ENCODE assay signal across 15 mouse cellular contexts in the genomic region with DNA sequence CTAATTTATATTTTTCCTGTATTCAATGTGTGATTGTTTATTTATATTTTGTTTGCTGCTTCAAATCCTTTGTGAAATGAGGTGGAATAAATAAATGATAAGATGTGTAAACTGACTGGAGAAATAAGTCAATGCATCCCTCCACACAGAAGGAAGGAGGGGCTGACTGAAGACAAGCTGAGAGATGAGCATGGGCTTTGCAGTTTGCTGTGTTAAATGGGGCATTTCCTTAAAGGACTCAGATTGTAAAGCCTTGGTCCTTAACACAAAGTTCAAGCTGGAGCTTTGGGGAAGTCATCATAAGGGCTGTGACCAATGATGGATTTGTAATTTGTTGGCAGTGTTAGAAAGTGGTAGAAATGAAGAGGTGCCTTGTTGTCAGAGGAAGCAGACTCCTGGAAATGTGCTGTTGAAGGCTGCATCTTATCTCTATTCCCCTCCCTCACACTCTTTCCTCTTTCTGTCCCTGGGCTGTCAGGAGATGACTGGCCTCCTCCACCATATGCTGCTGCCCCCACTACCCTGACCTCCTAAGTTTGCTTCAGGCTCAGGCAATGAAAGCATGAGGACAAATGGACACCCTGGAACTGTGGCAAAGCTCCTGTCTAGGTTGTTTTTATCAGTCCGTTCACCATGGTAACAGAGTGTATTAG. TPM values are rescaled to one million over a fixed set of nuclear protein-coding genes. Genes with fewer than 3 reads are reported as not detected.
A peak's percentile ranks its signal among the peaks of the same experiment; 100 is the strongest.
DNase-seq lines count a peak whose midpoint lies in the region; ATAC-seq and TF ChIP-seq lines count a peak whose summit lies in the region.
"Had no signal": no experiment of that assay in that cellular context is flagged by ENCODE, and none has a peak within 500 bp of the region (broad histone marks: within the 10 kb centered on the region; RNA-seq: fewer than 3 reads in every experiment).

No protein-coding gene starts in this region.

- no peak overlapping the region for H3K4me3 ChIP-seq in heart, embryonic 11.5 days (ENCODE audit: low read depth, low read length)
- peak overlapping the region; percentile 73 for H3K4me3 ChIP-seq in megakaryocyte, embryonic 14.5 days (replicated peaks)
- no peak overlapping the region for H3K4me3 ChIP-seq in liver, postnatal 0 days (ENCODE audit: low read depth, low read length)
- no peak overlapping the region for H3K4me3 ChIP-seq in kidney, adult 2 months (ENCODE audit: insufficient read depth, low read depth, low read length)
- H3K4me3 ChIP-seq: kidney, embryonic 15.5 days; layer of hippocampus, adult 2 months had no signal

- intact Hi-C loops in heart, postnatal 36 days (cut with DNase I): no loop called here

- H3K27me3 ChIP-seq in heart, embryonic 11.5 days (ENCODE audit: control insufficient read depth, insufficient read depth, low read length): no peaks in the 10 kb centered on the region
- no peaks in the 10 kb centered on the region for H3K27me3 ChIP-seq in megakaryocyte, embryonic 14.5 days (replicated peaks)
- H3K27me3 ChIP-seq in liver, postnatal 0 days (ENCODE audit: insufficient read depth, low read length): no peaks in the 10 kb centered on the region
- H3K27me3 ChIP-seq in kidney, adult 2 months (replicated peaks; ENCODE audit: control insufficient read depth, insufficient read depth, low read length): no peaks in the 10 kb centered on the region
- H3K27me3 ChIP-seq: kidney, embryonic 15.5 days had no signal

- peaks cover 2% of the 10 kb centered on the region; the same call in 1 of the 2 replicates for H3K4me1 ChIP-seq in heart, embryonic 11.5 days (ENCODE audit: control insufficient read depth, insufficient read depth, low read length)
- H3K4me1 ChIP-seq in megakaryocyte, embryonic 14.5 days: peaks cover 93% of the 10 kb centered on the region
- H3K4me1 ChIP-seq in liver, postnatal 0 days (ENCODE audit: insufficient read depth): no peaks in the 10 kb centered on the region
- H3K4me1 ChIP-seq in kidney, adult 2 months (ENCODE audit: control insufficient read depth, insufficient read depth, low read length): no peaks in the 10 kb centered on the region
- H3K4me1 ChIP-seq: kidney, embryonic 15.5 days had no signal

- 0 out of 2 replicates have a peak overlapping the region, but pooled peaks have one; percentile 32 for H3K27ac ChIP-seq in heart, embryonic 11.5 days (ENCODE audit: low read depth, low read length)
- H3K27ac ChIP-seq in liver, postnatal 0 days (ENCODE audit: low read depth): no peak overlapping the region
- no peak overlapping the region for H3K27ac ChIP-seq in kidney, adult 2 months (ENCODE audit: insufficient read depth, low read depth, low read length)
- H3K27ac ChIP-seq: kidney, embryonic 15.5 days; layer of hippocampus, adult 2 months; macrophage had no signal

- DNase-seq in heart, postnatal 36 days: no peak
- DNase-seq in liver, postnatal 0 days: no peak
- no peak for DNase-seq in cerebellum, adult 9-10 months
- no peak for DNase-seq in kidney, adult 2 months
- DNase-seq: cerebellum, postnatal 36 days; gastrocnemius, postnatal 10 days had no signal

- TF ChIP-seq CTCF in liver, postnatal 0 days (IDR thresholded peaks at IDR 0.05; ENCODE audit: low read depth): no peak
- no peak for TF ChIP-seq CTCF in kidney, adult 2 months (conservative IDR thresholded peaks at IDR 0.05; ENCODE audit: insufficient read depth, insufficient read length, low read depth, low read length)

- peak; percentile 87 for ATAC-seq in heart, embryonic 11.5 days (replicated peaks; ENCODE audit: insufficient number of reproducible peaks, low FRiP score, low TSS enrichment)
- no peak for ATAC-seq in megakaryocyte, adult 5-6 weeks (ENCODE audit: poor library complexity, severe bottlenecking)
- ATAC-seq in erythroid progenitor cell, adult 5-6 weeks (replicated peaks; ENCODE audit: low FRiP score, poor library complexity, severe bottlenecking): 0 out of 2 replicates have a peak, but pooled peaks have one; percentile 30
- peak; percentile 76 for ATAC-seq in liver, postnatal 0 days
- ATAC-seq: inflammation-experienced regulatory T-cells, adult 6 months had no signal

- H3K9ac ChIP-seq in heart, embryonic 11.5 days (ENCODE audit: low read depth, low read length): no peak overlapping the region
- H3K9ac ChIP-seq in liver, postnatal 0 days (replicated peaks): no peak overlapping the region
- H3K9ac ChIP-seq: kidney, embryonic 15.5 days had no signal

- no peak overlapping the region for H3K4me2 ChIP-seq in heart, embryonic 11.5 days
- no peak overlapping the region for H3K4me2 ChIP-seq in liver, postnatal 0 days (ENCODE audit: low read depth, low read length)
- H3K4me2 ChIP-seq: kidney, embryonic 15.5 days had no signal

- WGBS in heart, embryonic 11.5 days (ENCODE audit: insufficient replicate concordance): 57% methylated on average over 1 of the region's 1 CpGs
- WGBS in liver, postnatal 0 days (ENCODE audit: insufficient replicate concordance): 33% methylated on average over 1 of the region's 1 CpGs
- WGBS in kidney, adult 2 months: 72% methylated on average over 1 of the region's 1 CpGs

- no peak for TF ChIP-seq POLR2A in kidney, adult 2 months (IDR thresholded peaks at IDR 0.05; ENCODE audit: low read depth, low read length)

- H3K9me3 ChIP-seq in heart, embryonic 11.5 days (replicated peaks; ENCODE audit: control insufficient read depth, low read length): no peaks in the 10 kb centered on the region
- no peaks in the 10 kb centered on the region for H3K9me3 ChIP-seq in megakaryocyte, embryonic 14.5 days
- no peaks in the 10 kb centered on the region for H3K9me3 ChIP-seq in liver, postnatal 0 days (ENCODE audit: low read length)
- H3K9me3 ChIP-seq: kidney, embryonic 15.5 days had no signal

- TF ChIP-seq EP300 in liver, postnatal 0 days (IDR thresholded peaks at IDR 0.05; ENCODE audit: low read depth): no peak

- no peaks in the 10 kb centered on the region for H3K36me3 ChIP-seq in heart, embryonic 11.5 days (ENCODE audit: control insufficient read depth, insufficient read depth, low read length)
- peaks cover 2% of the 10 kb centered on the region for H3K36me3 ChIP-seq in megakaryocyte, embryonic 14.5 days (replicated peaks; ENCODE audit: low read length)
- H3K36me3 ChIP-seq in liver, postnatal 0 days (replicated peaks; ENCODE audit: insufficient read depth, low read length): no peaks in the 10 kb centered on the region
- no peaks in the 10 kb centered on the region for H3K36me3 ChIP-seq in kidney, adult 2 months (ENCODE audit: control insufficient read depth, insufficient read depth, low read length)
- H3K36me3 ChIP-seq: kidney, embryonic 15.5 days had no signal

RNA-seq across cellular contexts. Expression of gene Shisa9, which starts 36.3 kb away (rescaled TPM):
- polyA plus RNA-seq in heart, embryonic 11.5 days (2014; fragmentation: Nextera tagmentation; extraction: Ambion mirVana): 0.27 and 0.72 TPM in 2 replicates
- total RNA-seq in heart, postnatal 36 days (2021): not detected
- 0.43 TPM in 1 of 2 replicates, not detected in the other for polyA plus RNA-seq in megakaryocyte, embryonic 14.5 days (2012; ENCODE audit: insufficient read depth, low replicate concordance)
- not detected in 2 replicates for total RNA-seq in megakaryocyte, adult 5-6 weeks (2015)
- total RNA-seq in megakaryocyte, adult 5-6 weeks (2017): not detected in 2 replicates
- total RNA-seq in erythroid progenitor cell, adult 5-6 weeks (2015; ENCODE audit: low replicate concordance): not detected in 2 replicates
- 0.53 TPM in 1 of 2 replicates, not detected in the other for total RNA-seq in erythroid progenitor cell, adult 5-6 weeks (2017; ENCODE audit: low replicate concordance)
- 0.45 and 0.58 TPM in 2 replicates for polyA plus RNA-seq in liver, postnatal 0 days (2015; fragmentation: Nextera tagmentation; extraction: Ambion mirVana)
- 0.14 and 0.20 TPM in 2 replicates for polyA plus RNA-seq in kidney, adult 2 months (2012; rRNA removed)
- total RNA-seq: neutrophil, adult 5-6 weeks had no signal
